Mouse (Mus musculus) 3134 (cell line): ENCODE data around the gene Msh5.
"Not testable (repeated sequence)": the region's sequence is repeated elsewhere in the genome, so short reads cannot be mapped to it uniquely, and the experiment has no call there.

Experiments used
- DNase-seq: peaks from one replicate; pipeline ENCODE4 v3.0.0-alpha.2; 2011; ENCODE audit warnings: low spot score; ENCODE audit not compliant: insufficient read length; ENCODE audit errors: extremely low read depth

The Msh5 gene

DNA sequence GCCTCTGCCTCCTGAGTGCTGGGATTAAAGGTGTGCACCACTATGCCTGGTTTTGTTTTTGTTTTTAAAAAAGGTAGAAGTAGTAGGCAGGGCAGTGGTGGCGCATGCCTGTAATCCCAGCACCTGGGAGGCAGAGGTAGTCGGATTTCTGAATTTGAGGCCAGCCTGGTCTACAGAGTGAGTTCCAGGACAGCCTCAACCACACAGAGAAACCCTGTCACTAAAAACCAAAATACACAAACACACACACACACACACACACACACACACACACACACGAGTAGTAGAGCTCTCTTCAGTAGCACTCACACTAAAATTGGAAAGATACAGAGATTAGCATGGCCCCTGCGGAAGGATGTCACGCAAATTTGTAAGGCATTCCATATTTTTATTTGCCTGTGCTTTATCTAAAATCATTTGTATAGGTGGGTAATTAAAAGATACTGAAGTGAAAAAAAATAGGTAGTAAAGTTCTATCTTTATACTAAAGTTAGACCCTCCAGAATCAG, 2.4 kb upstream of the Msh5 start:
- no peak for DNase-seq

DNA sequence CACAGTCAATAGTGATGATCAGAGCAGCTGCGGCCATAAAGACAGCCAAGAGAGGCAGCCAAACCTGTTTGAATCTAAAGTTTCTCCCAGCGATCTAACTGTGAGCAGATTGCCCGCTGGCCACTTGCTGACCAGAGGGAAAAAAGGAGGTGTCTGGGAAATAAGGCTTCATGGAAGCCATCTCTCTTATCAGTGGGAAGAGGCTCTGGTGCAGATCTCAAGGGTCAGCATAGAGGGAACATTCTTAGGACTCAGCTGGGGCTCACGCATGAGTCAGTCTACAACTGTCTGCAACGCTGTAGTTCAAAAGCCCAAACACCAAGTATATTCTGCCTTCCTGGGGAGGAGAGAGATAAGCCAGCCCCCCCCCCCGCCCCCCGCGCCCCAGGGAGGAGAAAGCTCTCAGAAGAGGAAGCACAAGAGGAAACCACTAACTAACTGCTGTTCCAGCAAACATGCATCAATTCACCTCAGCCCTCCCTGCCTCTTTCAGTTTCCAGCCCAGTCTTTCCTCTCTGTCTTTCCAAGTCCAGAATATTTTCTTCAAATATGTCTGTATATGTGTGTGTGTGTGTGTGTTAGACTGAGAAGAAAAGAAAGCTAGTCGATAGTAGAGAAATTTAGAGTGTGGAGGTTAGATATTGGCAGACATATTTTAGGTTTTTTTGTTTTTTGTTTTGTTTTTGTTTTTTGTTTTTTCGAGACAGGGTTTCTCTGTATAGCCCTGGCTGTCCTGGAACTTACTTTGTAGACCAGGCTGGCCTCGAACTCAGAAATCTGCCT, 1.8 kb upstream of the Msh5 start:
- DNase-seq: no peak

DNA sequence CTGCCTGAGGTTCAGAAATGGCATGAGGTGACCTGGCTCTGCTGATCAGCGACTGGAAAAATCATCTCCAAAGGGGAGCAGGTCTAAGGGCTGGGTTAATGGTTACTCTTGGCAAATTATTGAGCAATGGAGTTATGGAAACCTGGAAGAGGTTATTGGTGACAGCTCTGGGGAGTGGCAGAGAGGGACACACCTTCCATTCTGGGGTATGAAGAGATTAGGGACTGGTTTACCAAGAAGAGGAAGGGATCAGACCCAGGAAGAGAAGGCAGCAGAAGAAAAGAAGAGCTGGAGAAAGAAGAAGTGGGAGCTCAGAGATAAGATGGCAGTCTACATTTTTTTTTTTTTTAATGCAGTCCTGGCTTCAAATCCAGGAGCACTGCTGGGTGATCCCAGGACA, 1.1 kb upstream of the Msh5 start:
- no peak for DNase-seq

DNA sequence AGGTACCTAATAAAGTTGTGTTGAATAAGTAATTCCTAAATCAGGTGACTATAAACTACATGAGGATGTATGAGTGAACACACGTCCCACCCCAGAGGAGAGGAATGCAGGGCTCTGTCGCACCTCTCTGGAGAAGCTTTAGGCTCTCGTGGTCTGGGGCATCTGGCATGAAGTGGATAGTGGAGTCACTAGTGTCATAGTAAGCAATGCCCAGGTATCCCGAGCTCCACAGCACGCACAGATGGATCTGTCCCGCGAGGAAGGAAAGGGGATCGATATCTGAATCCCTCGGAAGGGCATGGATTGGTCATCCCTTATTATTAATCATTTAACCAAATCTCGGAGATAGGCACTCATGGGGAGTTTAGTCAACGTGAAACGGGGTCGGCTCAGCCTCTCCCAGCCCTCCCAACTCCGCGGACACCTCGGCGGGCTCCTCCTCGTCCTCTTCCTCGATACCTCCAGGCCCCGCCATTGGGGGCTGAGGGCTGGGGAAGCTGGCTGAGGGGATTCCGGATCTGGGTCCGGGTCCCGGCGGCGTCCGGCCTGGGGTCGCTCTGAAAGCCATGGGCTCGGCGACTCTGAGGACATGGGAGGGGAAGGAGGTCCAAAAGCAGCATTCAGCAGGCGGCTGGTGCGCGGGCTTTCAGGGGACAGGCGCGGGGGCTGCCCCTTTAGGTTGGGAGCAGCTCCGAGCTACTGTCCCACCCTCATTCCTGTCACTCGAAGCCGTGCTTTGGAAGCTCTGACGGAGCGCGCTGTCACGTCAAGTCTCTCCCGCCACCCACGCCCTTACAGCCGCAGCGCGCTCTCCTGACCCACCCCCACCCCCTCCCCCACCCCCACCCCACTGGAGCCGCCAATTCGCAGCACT, 501 bp downstream of the Msh5 start:
- no peak for DNase-seq

DNA sequence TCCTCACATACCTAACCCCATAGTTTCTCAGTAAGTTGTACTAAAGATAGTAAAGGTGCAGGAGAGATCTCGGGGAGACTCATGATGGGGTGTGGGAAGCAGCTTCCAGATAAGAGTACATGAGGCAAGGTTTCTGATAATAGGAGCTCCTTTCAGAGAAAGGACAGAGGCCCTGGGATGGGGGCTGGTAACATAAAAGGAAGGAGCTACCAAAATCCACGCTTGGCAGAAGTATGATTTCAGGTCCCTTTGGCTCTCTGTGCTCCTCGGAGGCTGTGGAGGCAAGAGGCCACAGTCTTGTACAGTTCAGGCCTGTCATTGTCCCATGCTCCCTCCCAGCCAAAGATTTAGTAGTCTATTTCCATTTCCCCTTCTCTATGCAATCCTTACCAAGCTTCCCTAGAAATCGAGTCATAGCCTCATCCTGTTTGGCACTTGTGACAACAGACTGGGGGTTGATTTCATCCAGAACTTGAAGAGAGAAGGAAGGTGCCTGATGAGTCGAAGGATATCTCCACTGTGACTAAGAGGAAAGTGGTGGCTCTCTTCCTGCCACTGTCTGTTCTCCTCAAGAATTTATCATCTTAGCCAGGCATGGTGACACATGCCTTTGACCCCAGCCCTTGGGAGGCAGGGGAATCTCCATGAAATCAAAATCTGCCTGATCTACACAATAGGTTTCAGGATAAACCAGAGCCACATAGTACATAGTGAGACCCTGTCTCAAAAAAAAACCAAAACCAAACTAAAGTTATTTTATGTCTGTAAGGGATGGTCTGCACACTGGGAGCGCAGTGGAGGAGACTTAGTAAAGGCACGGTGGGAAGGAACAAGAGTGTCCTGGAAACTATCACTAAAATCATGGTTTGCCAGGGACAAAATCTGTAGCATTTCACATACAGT, 1.4 kb downstream of the Msh5 start:
- DNase-seq: no peak

DNA sequence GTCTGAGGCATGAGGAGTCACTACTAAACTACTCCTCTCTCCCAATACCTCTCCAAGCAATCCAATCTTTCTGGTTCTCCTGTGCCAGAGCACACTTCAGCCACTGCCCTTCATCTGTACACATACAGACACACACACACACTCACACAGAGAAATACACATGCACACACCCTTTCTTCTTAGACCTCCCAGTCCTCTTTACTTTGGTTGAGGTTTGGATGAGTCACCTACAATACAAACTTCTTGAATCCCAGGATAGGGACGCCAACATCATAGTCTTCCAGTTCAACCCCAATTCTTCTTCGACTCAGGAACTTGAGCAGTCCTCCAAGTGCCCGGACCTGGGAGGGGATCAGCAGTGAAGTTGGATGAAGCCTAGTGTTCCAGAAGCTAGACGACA, 2.8 kb downstream of the Msh5 start:
- DNase-seq: peak; percentile 55

DNA sequence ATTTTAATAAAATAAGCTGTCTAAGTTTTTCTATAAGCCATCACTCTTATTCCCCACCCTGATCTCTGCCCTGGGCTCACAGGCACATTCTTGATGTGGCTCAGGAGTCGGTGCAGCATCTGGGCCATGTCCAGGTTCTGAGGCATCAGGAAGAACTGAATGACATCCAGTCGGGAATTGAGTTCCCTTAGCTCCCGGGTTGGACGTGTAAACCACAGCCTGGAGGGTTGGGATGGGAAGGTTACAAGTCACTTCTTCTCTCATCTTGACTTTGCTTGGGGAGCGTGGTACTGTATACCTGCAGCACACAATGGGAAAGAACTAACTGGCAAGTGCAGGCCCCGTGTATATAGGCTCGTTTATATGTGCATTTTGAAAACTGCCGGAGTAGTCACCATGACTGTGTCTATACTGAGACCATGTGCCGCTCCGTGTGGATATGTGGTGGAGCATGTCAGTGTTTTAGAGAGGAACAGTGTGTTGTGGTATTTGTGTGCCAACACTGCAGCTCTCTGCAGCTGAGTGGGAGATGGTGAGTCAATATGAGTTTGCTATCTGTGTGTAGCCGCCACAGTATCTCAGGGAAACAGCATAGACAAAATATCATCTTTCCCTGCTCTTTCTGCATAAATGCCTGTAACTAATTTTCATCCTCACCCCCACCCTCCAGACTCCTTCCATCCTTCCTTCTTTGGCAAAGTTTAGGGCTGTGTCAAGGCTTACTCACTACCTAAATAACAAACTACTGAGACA, 7.2 kb downstream of the Msh5 start:
- peak; percentile 35 for DNase-seq

DNA sequence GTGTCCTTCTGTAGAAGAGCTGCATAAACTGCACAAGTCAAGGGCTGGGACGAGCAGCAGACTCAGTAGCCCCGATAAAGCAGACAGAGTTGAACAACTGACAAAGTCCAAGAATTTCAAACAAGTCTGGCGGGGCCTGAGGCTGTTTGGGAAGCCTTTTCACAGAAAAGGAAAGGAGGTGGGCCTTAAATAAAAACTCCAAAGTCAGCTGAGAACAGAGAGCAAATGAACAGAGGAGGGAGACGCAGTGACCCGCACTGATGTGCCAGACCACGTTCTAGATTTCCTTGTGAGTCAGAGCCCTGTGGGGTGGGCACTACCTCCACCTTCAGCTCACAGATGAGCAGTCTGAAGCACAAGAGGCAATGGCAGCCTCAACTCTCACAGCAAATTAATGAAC, 11.6 kb downstream of the Msh5 start:
- peak; percentile 54 for DNase-seq

DNA sequence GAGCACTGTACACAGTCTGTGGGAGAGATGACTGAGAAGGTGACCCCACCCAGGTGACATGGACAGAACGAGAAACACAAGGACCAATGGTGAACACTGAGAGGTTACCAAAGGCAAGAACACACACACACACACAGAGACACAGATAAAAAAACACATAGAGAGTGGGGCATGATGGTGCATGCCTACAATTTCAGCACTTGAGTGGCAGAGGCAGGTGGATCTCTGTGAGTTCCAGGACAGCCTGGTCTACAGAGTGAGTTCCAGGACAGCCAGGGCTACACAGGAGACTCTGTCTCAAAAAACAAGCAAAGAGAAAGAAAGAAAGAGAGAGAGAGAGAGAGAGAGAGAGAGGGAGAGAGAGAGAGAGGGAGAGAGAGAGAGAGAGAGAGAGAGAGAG, 12.8 kb downstream of the Msh5 start:
- DNase-seq: not testable (repeated sequence)

DNA sequence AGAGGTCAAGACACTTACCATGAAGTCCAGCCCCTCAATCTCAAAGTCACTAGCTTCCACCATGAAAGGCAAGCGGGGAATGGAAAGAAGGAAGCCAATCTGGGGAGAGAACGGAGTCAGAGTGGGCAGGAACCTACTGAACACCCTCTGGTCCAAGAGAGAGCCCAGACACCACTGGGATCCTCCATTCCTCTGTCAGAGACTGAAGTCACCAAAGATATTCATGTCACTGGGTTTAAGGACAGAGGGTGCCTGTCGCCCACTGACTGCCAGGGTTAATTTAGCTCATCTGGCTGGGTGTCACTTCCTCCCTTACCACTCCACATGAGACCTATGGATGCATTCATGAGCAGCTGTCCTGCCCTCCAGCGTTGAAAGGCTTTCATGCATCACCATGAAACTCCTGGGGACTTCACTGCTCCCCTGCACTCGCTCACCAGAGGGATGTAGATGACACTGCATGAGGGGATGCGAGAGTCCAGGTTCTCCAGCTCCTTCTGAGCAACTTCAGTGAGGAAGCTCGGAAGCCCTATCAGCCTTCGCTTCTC, 14.1 kb downstream of the Msh5 start:
- DNase-seq: no peak

DNA sequence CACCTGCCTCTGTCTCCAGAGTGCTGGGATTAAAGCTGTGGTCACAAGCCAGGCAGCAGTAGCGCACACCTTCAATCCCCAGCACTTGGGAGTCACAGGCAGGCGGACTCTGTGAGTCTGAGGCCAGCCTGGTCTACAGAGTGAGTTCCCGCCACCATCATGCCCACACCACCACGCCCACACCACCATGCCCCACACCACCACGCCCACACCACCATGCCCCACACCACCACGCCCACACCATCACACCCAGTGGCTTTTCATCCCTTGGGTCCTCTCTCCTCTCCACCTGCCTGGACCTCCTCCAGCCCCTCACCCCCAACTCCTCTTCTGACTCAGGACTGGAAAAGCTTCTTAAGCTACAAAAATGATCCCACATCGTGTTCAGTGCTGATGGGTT, 14.7 kb downstream of the Msh5 start:
- DNase-seq: no peak

DNA sequence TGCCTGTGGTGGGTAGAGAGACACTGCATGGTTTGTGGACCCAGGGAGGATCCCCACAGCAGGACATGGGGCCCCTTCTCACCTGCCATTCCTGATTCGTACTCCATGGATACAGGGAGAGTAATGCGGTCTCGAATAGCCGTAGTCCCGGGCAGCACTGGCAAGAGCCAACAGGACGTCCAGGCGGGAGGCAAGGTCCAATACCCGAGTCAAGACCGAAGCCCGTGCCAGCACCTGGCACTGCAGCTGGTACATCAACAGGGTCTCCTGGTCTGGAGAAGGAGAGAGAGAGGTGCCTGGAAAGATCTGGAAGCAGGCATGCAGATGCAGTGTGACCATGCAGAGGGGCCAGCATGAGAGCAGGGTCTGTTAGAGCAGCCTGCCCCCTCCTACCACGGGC, 15.3 kb downstream of the Msh5 start:
- DNase-seq: no peak

DNA sequence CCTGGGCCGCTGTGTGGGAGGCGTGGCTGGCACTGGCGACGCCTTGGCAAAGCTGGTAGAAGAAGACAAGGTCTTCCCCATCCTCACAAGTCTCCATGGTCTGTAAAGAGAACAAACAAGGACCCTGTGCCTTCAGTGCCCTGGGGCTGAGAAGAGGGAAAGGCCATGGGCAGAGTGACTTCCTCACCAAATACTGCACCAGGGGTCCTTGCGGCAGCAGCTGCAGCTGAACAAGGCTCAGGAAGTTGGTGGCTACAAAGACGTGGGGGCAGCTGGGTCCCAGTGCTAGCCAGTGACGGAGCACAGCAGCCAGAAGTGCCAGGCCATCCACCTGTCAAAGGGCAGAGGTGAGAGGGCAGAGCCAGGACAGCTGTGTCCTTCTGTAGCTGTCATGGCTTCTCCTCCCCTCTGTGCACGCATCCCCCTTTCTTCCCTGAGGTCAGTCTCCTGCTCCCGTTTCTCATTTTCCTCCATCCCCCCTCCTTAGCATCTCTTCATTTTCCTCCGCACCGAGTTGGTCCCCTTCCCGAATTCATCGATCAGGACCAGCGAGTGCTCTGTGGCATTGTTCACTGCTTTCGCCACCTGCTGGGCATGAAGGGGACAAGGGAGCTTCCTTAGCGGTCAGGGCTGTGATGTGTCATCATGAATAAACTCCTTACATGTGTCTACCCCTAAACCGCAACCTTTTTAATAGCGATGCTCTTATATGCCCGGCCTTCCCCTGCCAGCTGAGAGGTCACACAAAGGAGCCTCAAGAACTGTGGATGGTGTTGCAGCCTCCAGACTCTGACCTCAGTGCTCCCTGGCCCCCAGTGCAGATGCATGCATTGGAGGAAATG, 16.6 kb downstream of the Msh5 start:
- DNase-seq: peak; percentile 52

DNA sequence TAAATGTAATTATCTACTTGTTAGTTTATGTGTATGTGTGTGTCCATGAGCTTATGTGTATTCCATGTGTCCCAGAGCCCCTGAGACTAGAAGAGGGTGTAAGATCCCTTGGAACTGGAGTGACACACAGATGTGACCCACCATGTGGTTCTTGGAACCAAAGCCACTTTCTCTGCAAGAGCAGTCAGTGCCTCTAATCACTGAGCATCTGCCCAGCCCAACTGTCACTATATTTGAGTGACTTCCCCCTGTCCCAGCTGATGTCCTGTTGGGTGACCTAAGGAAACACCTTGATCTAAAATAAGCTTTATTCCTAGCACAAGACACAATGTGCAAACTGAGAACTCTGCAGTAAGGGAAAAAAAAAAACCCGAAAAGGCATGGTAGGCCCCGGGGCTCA, 18.2 kb downstream of the Msh5 start:
- no peak for DNase-seq

DNA sequence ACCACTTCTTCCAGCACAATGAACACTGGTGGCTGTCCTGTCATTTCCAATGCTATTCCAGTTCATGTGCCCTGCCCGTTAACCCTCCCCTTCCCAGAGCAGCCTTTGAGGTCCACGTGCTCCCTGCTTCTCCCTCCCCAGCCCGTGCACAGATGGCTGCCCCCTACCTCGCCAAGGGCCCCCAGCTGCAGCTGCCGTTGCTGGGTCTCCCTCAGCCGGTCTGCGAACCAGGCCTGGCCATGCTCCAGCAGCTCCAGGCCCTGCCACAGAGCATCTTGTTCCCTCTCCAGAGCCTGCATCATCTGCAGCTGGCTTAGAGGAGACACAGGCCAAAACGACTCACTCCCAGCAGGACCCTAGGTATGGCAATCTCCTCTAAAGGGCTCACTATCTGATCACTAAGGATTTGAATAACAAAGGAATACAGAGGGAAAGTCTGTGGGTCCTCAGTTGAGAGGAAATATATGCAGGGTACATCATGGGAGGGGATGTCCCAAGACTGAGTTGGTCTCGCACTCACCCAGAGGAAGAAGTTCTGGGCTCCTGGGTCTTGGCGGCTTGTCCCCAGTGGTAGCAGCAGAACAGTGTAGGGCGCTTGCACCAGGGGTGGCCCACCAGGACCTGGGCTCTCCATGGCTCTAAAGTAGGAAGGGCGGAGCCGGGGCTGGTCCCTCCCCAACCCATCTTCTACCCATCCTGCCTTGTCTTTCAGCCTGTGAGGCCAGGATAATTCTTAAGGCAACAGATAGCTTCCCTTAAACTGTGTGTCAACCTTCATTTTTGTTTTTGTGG, 19.1 kb downstream of the Msh5 start, which contains the start of gene Sapcd1:
Gene Sapcd1, minus strand, starts transcription at position 740 of the 792 bp plus-strand sequence.
- no peak for DNase-seq

DNA sequence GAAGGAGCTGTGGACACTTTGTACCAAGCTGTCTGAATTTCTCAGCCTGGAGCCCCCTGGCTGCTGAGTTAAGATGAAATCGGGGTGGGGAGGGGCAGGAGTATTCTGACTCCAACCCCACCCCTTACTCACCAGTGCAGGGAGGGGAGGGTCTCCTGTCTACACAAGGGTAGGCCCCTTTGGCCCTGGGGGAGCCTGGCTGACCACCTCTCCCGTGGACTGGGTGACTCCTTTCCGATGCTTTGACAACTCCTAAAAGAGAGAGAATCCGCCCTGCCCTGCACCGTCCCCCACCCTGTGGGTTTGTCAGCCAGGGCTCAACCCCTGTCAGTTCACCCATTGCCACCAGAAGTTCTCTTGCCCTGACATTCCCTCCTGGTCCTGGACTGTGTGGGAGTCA, 20.3 kb downstream of the Msh5 start:
- no peak for DNase-seq

DNA sequence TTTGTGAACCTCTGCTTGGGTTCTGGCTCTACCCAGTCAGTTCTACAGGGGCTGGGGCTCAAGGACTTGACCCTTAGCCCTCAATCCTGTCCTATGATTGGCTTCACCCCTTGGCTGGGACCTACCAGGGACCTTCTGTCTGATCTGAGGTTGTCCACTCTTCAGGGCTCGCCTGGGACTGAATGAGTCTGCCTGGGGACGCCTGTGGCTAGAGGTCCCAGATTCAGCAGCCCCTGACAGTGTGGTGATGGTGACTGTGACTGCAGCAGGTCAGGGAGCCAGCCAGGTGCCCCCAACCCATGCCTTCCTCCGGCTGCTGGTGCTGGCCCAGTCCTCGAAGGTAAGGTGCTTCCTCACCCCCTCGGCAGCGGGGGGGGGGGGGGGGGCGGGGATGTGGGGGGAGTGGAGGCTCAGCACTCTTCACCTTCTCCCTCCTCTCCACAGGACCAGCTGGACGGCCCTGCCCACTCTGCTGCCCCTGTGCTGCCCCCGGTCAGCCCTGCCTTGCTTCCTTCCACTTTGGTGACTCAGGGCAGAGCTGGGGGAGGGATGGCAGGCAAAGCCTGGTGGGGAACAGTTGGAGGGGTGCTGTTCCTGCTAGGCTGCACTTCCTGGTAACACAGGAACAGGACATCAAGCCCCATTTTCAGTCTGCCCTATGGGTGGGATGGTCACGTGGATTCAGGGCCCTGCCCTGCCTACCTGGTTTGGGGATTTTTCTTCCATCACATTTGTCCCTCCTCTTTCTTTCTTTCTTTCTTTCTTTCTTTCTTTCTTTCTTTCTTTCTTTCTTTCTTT, 21.7 kb downstream of the Msh5 start:
- DNase-seq: no peak
